Mouse (Mus musculus): ENCODE data around the gene Olfr555.

GRCm38 (mm10) chr7:102664599-102664998 is 6.0 kb downstream of the Olfr555 start, which contains the start of gene Olfr556:
- no peak for TF ChIP-seq CTCF (IDR thresholded peaks at IDR 0.05; ENCODE audit: low read depth)
- TF ChIP-seq EP300 (optimal IDR thresholded peaks at IDR 0.05), result no peak
